Mouse (Mus musculus): Measurements from ENCODE around the gene Setd1b. TPM values are rescaled to one million over a fixed set of nuclear protein-coding genes. Genes with fewer than 3 reads are reported as not detected.

Gene Setd1b
- polyA plus RNA-seq, 2 experiments = 2.7 to 3.3 TPM

DNA sequence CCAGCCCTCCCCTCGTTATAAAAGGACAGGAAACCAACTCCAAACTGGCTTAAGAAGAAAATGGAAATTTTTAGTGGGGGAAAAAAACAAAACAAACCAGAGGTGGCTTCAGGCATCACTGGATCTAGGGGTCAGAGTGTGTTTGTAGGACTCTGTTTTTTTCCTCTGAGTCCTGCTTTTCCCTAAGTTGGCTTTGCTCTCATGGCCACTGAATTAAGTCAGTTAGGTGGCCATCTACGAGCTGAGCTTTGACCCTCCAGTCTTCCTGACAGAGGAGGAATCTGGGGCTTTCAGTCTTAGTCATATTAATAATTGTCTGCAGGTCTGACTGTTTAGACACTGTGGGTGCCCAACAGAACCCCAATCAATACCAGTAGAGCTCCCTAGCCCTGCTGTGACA, 43.5 kb upstream of the Setd1b start:
- no peak overlapping the region; the same call in 1 of the 2 replicates for H3K27ac ChIP-seq
- no peak overlapping the region for H3K9ac ChIP-seq (replicated peaks)
- 70% methylated on average over 2 of the region's 2 CpGs for WGBS (ENCODE audit: insufficient replicate concordance)
- no peaks in the 10 kb centered on the region for H3K9me3 ChIP-seq (ENCODE audit: control insufficient read depth, low read length)
- H3K4me1 ChIP-seq (replicated peaks; ENCODE audit: control insufficient read depth in 2 of 2, insufficient read depth in 2 of 2, low read length in 1 of 2) = peaks cover 29 to 39% of the 10 kb centered on the region in 2 experiments
- DNase-seq (ENCODE audit: low read depth in 3 of 3, low spot score in 3 of 3) = no peak
- H3K4me2 ChIP-seq (ENCODE audit: low read depth) = no peak overlapping the region
- H3K27me3 ChIP-seq (ENCODE audit: control insufficient read depth, insufficient read depth, low read length) = no peaks in the 10 kb centered on the region
- H3K4me3 ChIP-seq (ENCODE audit: insufficient read depth in 1 of 2, low read depth in 2 of 2, low read length in 2 of 2) = no peak overlapping the region
- TF ChIP-seq CTCF (IDR thresholded peaks at IDR 0.05; ENCODE audit: low read depth) (no peak), EP300 (IDR thresholded peaks at IDR 0.05; ENCODE audit: low read depth) (no peak)
- ATAC-seq (ENCODE audit: insufficient read depth) = no peak
- peaks cover 38% of the 10 kb centered on the region for H3K36me3 ChIP-seq (replicated peaks; ENCODE audit: control insufficient read depth, insufficient read depth, low read depth)

DNA sequence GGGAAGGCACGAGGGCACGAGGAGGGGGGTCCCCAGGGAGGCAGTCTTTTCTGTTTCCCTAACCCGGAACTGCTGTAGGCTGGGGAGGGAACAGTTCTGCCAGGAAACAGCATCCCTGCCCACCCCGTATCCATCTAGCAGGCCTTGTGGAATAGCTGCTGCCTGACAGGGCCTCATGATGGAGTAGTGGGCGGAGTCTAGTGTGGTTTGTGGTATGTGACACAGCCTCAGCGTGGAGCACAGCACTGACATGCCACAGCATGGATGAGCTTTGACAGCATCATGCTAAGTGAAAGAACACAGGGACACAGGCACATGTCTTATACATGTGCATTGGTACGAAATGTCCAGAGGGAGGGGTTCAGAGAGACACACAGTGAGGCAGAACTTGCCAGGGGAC, 39.6 kb upstream of the Setd1b start:
- H3K4me2 ChIP-seq (ENCODE audit: low read depth) = no peak overlapping the region
- no peaks in the 10 kb centered on the region for H3K27me3 ChIP-seq (ENCODE audit: control insufficient read depth, insufficient read depth, low read length)
- ATAC-seq (ENCODE audit: insufficient read depth) (no peak), DNase-seq (ENCODE audit: low read depth in 3 of 3, low spot score in 3 of 3) (no peak)
- H3K4me1 ChIP-seq (replicated peaks; ENCODE audit: control insufficient read depth in 2 of 2, insufficient read depth in 2 of 2, low read length in 1 of 2) = peaks cover 0 to 3% of the 10 kb centered on the region in 2 experiments; a peak in 2 of 4 replicates
- H3K9me3 ChIP-seq (ENCODE audit: control insufficient read depth, low read length) = no peaks in the 10 kb centered on the region
- H3K36me3 ChIP-seq (replicated peaks; ENCODE audit: control insufficient read depth, insufficient read depth, low read depth) = peaks cover 40% of the 10 kb centered on the region
- TF ChIP-seq EP300 (IDR thresholded peaks at IDR 0.05; ENCODE audit: low read depth) = no peak
- TF ChIP-seq CTCF (IDR thresholded peaks at IDR 0.05; ENCODE audit: low read depth) = no peak
- H3K27ac ChIP-seq = no peak overlapping the region
- no peak overlapping the region for H3K9ac ChIP-seq (replicated peaks)
- WGBS (ENCODE audit: insufficient replicate concordance) = 50% methylated on average over 7 of the region's 7 CpGs
- H3K4me3 ChIP-seq (ENCODE audit: insufficient read depth in 1 of 2, low read depth in 2 of 2, low read length in 2 of 2) = no peak overlapping the region

DNA sequence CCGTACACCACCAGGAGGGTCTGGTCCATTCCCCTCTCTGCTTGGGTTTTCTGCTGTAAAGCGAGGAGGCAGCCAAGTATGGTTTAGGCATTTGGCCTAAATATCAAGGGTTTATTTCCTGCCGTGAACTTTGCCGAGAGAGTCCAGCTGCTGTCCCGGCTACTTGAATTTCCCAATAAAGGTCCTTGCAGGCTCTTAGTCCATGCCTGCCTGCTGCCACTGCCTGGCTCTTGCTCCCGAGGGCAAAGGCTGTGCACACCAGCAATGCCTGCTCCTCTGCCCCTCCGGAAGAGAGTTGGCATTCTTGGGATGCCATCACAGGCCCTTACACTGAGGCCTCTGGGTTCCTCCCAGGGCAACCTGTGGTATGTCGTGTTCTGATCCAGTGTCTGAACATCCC, 38.4 kb upstream of the Setd1b start:
- Histone ChIP-seq H3K9ac (replicated peaks) (no peak overlapping the region), H3K36me3 (replicated peaks; ENCODE audit: control insufficient read depth, insufficient read depth, low read depth) (peaks cover 35% of the 10 kb centered on the region), H3K9me3 (ENCODE audit: control insufficient read depth, low read length) (no peaks in the 10 kb centered on the region), H3K4me1 (replicated peaks; ENCODE audit: control insufficient read depth in 2 of 2, insufficient read depth in 2 of 2, low read length in 1 of 2) (peaks cover 0 to 3% of the 10 kb centered on the region in 2 experiments; a peak in 2 of 4 replicates), H3K4me2 (ENCODE audit: low read depth) (no peak overlapping the region), H3K27ac (no peak overlapping the region), H3K4me3 (ENCODE audit: insufficient read depth in 1 of 2, low read depth in 2 of 2, low read length in 2 of 2) (no peak overlapping the region), H3K27me3 (ENCODE audit: control insufficient read depth, insufficient read depth, low read length) (no peaks in the 10 kb centered on the region)
- TF ChIP-seq CTCF (IDR thresholded peaks at IDR 0.05; ENCODE audit: low read depth) = no peak
- TF ChIP-seq EP300 (IDR thresholded peaks at IDR 0.05; ENCODE audit: low read depth) = no peak
- DNase-seq (ENCODE audit: low read depth in 3 of 3, low spot score in 3 of 3) (no peak), ATAC-seq (ENCODE audit: insufficient read depth) (no peak)
- 85% methylated on average over 8 of the region's 8 CpGs for WGBS (ENCODE audit: insufficient replicate concordance)

DNA sequence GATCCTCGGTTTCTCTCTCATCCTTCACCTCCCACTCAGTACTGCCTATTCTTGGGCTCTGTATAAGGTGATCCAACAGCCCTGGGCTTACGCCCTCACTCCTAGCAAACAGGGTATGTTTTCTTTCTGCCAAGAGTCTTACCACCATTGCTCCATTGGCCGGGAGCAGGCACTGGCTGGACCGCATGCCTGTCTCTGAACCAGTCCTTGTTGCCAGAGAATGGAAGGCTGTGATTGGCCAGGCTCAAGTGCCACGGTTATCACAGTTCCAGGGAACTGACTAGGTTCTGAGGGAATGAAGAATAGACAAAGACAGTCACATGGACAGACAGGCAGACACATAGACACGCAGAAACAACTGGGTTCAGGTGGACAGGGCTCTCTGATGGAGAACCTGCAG, 37.2 kb upstream of the Setd1b start:
- 83% methylated on average over 6 of the region's 6 CpGs for WGBS (ENCODE audit: insufficient replicate concordance)
- Histone ChIP-seq H3K27me3 (ENCODE audit: control insufficient read depth, insufficient read depth, low read length) (no peaks in the 10 kb centered on the region), H3K9ac (replicated peaks) (no peak overlapping the region), H3K4me2 (ENCODE audit: low read depth) (no peak overlapping the region), H3K4me3 (ENCODE audit: insufficient read depth in 1 of 2, low read depth in 2 of 2, low read length in 2 of 2) (no peak overlapping the region), H3K36me3 (replicated peaks; ENCODE audit: control insufficient read depth, insufficient read depth, low read depth) (peaks cover 26% of the 10 kb centered on the region), H3K27ac (no peak overlapping the region), H3K9me3 (ENCODE audit: control insufficient read depth, low read length) (no peaks in the 10 kb centered on the region), H3K4me1 (replicated peaks; ENCODE audit: control insufficient read depth in 2 of 2, insufficient read depth in 2 of 2, low read length in 1 of 2) (peaks cover 0 to 4% of the 10 kb centered on the region in 2 experiments; a peak in 2 of 4 replicates)
- DNase-seq (ENCODE audit: low read depth in 3 of 3, low spot score in 3 of 3) = no peak
- TF ChIP-seq CTCF (IDR thresholded peaks at IDR 0.05; ENCODE audit: low read depth) (no peak), EP300 (IDR thresholded peaks at IDR 0.05; ENCODE audit: low read depth) (no peak)
- no peak for ATAC-seq (ENCODE audit: insufficient read depth)

DNA sequence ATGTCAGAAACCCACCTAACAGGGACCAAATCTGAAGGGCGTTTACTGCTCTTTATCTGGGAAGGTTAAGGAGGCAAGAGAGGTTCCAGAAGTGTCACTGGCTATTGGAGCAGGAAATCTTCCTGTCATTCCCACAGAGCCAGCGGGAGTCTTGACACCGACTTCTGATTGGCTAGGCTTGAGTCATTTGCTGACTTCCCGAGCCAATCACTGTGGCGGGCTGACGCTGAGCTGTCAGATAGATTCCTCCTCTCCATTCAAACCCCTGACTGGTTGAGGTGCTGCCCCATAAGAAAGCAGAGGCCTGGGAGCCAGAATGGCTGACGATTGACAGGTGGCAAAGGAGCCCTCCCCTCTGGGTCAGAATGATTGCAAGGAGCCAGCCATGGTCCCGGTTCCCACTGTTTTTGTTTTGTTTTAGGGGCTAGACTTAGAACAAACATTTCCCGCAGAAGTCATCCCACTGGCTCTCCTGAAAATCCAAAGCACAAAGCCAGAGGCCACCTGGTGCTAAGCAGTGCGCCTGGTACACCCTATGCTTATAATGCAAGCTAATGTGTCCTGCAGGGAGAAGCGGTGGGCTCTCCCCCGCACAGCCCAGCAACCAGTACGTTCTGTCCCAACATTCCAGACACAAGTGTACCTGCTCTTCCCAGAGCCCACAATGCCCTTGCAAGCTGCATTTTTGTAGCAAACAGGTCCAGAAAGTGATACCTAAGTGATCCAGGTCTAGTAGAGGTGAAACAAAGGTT, 32.4 kb upstream of the Setd1b start:
- no peak overlapping the region for H3K9ac ChIP-seq (replicated peaks)
- H3K4me3 ChIP-seq (ENCODE audit: insufficient read depth in 1 of 2, low read depth in 2 of 2, low read length in 2 of 2) = no peak overlapping the region
- 0 out of 2 replicates have a peak, but pooled peaks have one; percentile 11 for ATAC-seq (ENCODE audit: insufficient read depth)
- H3K4me1 ChIP-seq (replicated peaks; ENCODE audit: control insufficient read depth in 2 of 2, insufficient read depth in 2 of 2, low read length in 1 of 2) = 0 out of 4 replicates have a peak, but pooled peaks cover 0 to 1% of the 10 kb centered on the region in 2 experiments
- 66% methylated on average over 13 of the region's 13 CpGs for WGBS (ENCODE audit: insufficient replicate concordance)
- TF ChIP-seq CTCF (IDR thresholded peaks at IDR 0.05; ENCODE audit: low read depth) = no peak
- no peak for TF ChIP-seq EP300 (IDR thresholded peaks at IDR 0.05; ENCODE audit: low read depth)
- peaks cover under 1% of the 10 kb centered on the region for H3K36me3 ChIP-seq (replicated peaks; ENCODE audit: control insufficient read depth, insufficient read depth, low read depth)
- no peak overlapping the region for H3K4me2 ChIP-seq (ENCODE audit: low read depth)
- H3K27ac ChIP-seq = no peak overlapping the region
- H3K9me3 ChIP-seq (ENCODE audit: control insufficient read depth, low read length) = no peaks in the 10 kb centered on the region
- no peaks in the 10 kb centered on the region for H3K27me3 ChIP-seq (ENCODE audit: control insufficient read depth, insufficient read depth, low read length)
- DNase-seq (ENCODE audit: low read depth in 3 of 3, low spot score in 3 of 3) = no peak

Measured in liver, embryonic 14.5 days (tissue).